Mouse (Mus musculus) inflammation-experienced regulatory T-cells, adult 6 months (primary cell): ENCODE measurements at regions not wholly inside any gene's neighbourhood (a gene's known extent, or its start where the extent isn't known, plus 50 kb on each side); places are given as distances from the start of the nearest gene placed in this dataset.
"Not testable (repeated sequence)": the region's sequence is repeated elsewhere in the genome, so short reads cannot be mapped to it uniquely, and the experiment has no call there.

ENCODE experiments used
- ATAC-seq: one replicate; pipeline ENCODE4 v1.8.0; 2017

- ATAC-seq = no peak
Measured at GRCm38 (mm10) chr3:117116210-117116609, 147.4 kb upstream of the Palmd start.

GRCm38 (mm10) chr3:117112766-117113165, 144.0 kb upstream of the Palmd start:
- ATAC-seq = no peak

DNA sequence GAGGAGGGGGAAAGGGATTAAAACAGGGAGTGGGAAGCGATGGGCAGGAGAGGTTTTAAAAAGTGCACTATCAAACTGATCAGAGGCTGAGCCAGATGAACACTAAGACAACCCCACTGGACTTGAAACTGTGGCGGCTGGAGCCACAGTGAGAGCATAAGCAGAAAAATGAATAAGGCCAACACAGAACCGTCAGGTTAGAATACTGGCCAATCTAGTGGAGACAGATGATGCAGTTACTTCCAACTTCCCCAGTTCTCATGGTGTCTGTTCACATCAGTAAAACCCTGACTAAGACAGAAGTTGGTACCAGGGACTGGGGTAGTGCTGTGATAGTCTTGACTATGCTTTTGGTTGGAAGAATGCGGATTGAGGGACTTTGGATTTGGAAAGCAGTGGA, 143.5 kb upstream of the Palmd start:
- ATAC-seq = no peak

DNA sequence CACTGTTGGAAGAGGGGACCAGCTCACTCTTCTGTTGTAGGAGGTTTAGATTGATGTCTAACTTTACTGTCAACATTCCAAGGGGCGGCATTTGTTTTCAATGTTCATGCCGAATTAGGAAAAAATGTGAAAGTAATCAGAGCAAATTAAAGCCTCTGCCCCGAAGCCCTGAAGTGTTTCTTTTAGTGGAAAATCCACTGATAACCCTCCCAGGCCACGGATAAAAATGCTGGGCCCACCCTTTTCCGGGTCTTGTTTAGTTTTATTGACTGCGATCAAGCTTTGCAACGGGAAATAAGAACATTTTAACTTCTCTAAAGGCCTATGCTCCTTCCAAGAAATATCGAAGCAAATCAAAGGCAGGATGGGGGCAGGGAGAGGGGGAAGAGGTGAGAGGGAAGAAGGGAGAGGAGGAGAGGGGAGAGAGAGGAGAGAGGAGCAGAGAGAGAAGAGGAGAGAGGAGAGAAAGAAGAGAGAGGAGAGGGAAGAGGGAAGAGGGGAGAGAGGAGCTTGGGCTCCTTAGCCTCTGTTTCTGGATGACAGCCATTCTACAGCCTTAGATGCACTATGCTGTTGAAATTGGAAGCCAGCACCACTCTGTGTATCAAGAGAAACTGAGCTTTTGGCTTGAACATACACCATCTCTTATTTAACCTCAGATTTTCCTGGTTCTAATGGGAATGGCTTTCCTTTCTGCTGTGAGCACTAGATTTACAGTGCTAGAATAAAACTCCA, 140.3 kb upstream of the Palmd start:
- no peak for ATAC-seq

DNA sequence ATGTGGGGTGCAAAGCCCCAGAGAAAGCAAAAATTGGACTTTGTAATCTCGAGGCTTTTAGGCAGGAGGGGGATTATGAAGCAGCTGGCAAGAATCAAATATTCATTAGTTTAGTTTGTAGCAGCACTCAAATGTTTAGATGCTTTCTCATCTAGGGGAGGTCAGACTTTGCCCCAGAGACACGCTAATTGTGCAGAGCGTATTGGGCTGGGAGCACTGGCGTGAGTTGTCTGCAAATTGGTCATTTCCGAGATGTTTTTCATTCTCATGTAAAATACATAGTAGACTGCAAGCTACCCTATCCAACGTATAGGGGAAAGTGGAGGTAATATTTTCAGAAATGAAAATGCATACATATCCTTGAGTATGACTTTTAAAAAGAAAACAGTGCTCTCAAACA, 139.2 kb upstream of the Palmd start:
- no peak for ATAC-seq

DNA sequence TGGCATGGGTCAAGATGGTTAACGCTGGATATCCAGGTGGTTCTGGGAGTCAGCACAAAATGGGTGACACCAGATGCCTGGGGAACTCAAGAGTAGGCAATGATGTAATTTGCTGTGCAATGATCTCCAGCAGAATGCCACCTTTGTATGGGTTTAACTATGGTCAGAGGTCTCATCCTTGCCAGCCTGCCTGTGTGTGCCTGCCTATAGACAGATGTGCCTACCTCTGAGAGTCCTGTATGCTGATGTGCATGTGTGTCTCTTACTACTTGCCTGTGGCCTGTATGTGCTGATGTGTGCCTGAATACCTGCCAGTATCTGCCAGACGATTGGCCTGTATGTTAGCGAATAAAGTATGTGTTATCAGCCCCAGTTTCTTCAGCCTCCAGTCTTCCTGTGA, 138.6 kb upstream of the Palmd start:
- ATAC-seq = no peak

- no peak for ATAC-seq
Measured at GRCm38 (mm10) chr3:117087646-117088045, 118.9 kb upstream of the Palmd start.

DNA sequence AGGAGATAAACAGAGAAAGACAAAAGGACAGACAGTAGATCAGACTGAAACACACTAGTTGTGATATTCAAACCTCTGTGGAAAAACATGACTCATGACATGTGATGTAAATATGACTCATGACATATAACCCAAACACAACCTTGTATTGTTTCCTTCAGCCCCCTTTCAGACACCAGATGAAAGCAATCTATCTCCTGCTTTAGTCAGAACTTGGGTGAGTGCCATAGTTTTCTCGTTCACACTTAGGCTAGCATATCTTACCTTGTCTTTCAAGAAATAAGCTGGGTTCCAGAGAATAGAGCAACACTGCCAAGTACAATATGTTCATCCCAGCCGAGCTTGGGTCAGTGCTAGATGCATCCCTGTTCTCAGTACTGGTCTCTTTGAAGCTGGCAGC, 107.9 kb upstream of the Palmd start:
- no peak for ATAC-seq

GRCm38 (mm10) chr3:117073399-117073798, 104.6 kb upstream of the Palmd start:
- ATAC-seq = no peak

DNA sequence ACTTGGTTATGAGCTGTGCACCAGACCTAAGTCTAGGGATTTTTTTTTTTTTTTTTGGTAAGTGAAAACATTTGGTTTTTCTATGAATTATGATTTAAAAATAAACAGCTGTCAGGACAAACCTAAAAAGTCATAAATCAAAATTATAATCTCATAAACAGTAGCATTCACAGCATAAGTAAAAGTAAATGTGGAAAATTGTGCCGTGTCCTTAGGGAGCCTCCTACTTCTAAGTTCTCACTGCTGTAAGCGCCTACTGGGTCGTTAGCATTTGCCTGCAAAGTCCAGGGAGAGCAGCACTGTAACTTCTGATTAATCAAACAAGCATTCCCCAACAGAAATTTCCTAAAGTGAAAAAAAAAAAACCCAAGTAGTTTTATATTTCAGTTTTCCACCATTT, 104.2 kb upstream of the Palmd start:
- ATAC-seq = no peak

- no peak for ATAC-seq
Measured at GRCm38 (mm10) chr3:117071851-117072250, 103.1 kb upstream of the Palmd start.

- ATAC-seq = no peak
Measured at GRCm38 (mm10) chr3:117067470-117068053, 98.8 kb upstream of the Palmd start.

GRCm38 (mm10) chr3:117065904-117066303, 97.1 kb upstream of the Palmd start:
- ATAC-seq = no peak

GRCm38 (mm10) chr3:117061831-117062230, 93.0 kb upstream of the Palmd start:
- no peak for ATAC-seq

DNA sequence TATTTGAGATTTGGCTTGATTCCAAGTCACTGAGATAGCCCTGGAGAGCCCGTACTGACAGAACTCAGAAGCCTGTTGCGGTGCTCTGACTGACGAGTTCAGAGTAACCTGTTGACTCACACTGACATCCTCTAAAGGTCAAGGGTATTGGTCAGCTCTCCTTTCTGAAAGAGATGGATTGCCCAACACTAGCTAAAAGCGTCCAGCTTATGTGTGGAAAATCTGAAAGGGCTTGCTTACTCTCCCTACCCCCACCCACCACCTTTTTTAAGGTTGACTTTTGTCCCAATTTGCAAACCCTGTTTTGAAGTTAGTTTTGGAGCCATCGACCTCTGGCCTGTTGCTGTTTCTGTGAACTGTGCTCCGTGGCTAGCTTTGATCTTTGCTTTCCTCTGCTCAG, 92.4 kb upstream of the Palmd start:
- no peak for ATAC-seq

- not testable (repeated sequence) for ATAC-seq
Measured at GRCm38 (mm10) chr3:117054711-117055110, 85.9 kb upstream of the Palmd start.

DNA sequence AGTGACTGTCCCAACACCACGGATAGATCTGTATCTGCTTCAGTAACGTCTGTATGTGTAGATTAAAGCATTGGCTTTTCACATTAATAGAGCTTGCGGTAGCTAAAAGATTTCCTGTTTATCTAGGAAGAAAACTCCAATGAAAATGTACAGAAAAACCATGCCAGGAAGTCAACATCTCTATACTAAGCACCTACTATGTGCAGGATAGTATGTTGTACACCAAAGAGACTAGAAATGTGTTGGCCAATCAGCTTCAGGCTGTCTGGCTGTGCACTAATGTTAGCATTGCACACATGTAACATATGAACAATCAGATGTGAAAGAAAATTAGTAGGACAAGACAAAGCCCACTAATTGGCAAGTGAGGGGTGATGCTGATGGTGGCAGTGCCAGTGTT, 82.6 kb upstream of the Palmd start:
- ATAC-seq = no peak

DNA sequence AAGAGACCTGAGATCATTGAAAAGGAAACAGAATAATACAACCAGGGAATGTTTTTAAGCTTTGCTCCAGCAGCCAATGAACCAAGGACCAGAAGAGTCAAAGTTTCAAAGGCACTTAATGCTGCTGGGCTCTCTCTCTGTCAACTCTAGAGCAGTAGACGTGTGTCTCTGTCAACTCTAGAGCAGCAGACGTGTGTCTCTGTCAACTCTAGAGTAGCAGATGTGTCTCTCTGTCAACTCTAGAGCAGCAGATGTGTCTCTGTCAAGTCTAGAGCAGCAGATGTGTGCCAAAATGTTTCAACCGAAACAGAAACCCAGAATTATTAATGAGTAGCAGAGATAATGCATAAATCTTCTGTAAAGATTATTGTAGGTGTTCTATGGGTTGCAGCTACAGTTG, 82.1 kb upstream of the Palmd start:
- ATAC-seq = no peak

GRCm38 (mm10) chr3:117049410-117049809, 80.6 kb upstream of the Palmd start:
- ATAC-seq = no peak

DNA sequence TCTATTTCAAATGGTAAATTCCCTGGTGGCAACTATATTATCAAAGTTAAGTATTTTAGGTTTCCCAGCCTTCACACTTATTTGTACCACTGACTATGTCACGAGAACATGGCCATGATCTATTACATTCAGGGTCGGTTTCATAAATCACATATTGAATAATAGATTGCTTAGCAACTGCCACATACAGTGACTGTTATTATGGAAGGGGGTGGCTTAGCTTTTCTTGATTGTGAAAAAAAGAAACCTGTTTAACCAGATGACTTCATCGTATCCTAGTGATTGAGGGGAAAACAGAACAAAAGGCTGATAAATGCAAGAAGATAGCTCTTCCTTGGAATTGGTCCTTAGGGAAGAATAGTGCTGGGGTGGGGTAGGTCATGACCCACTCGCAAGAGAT, 76.0 kb upstream of the Palmd start:
- no peak for ATAC-seq

DNA sequence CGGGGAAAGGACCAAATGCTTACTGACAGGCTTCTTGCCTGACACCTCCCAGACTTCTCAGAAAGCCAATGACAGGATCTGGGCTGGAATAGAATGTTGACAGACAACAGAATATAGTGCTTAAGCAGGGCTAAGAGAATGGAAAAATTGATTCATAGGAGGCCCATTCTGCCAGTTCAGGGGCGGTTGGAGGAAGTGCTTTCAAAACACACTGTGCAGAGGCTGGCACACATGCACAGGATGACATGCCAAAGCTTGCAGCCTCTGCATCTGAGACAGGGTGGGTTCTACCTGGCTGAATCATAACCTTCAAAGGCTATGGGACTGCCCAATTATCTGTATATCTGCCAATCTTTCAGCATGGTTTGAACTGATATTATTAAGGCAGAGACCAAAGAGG, 75.5 kb upstream of the Palmd start:
- peak; percentile 50 for ATAC-seq

DNA sequence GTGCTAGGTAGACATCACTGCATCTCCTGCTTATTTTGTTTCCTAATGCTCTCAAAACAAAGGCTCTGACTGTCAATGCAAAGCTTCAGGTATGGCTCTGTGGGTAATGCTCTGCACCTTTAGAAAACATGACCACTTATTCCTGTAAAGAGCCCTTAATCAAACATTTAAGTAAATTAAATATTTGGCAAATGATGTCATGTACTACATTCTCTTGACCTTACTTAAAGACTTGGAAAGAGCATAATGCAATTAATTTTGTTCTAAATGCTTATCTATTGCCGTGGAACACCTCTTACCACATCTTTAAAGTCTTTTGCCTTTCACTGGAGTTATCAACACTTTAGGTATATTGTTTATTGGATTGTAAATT, 70.1 kb upstream of the Palmd start:
- no peak for ATAC-seq

GRCm38 (mm10) chr3:117038280-117038927, 69.6 kb upstream of the Palmd start:
- ATAC-seq = no peak
